Mouse (Mus musculus) limb, embryonic 10.5 days (tissue): Measurements from ENCODE around the gene 4930451I11Rik. TPM values are rescaled to one million over a fixed set of nuclear protein-coding genes. Genes with fewer than 3 reads are reported as not detected.

Experiments used
- DNase-seq: peaks from one replicate; pipeline ENCODE4 v3.0.0-alpha.2; 2017; ENCODE audit warnings: low spot score
- H3K27ac ChIP-seq: fragments of 300-500 bp; sonication (generic); 2 replicates; pipeline ENCODE4 v1.5.1; 2016; ENCODE audit warnings: mild to moderate bottlenecking
- H3K27me3 ChIP-seq: fragments of 300-500 bp; sonication (generic); 2 replicates; pipeline ENCODE4 v1.6.1; 2016; ENCODE audit warnings: low read depth, mild to moderate bottlenecking; ENCODE audit not compliant: poor library complexity, severe bottlenecking
- H3K36me3 ChIP-seq: fragments of 300-500 bp; sonication (generic); 2 replicates; pipeline ENCODE4 v1.6.1; 2016; ENCODE audit warnings: mild to moderate bottlenecking, moderate library complexity
- H3K4me1 ChIP-seq: fragments of 300-500 bp; sonication (generic); 2 replicates; pipeline ENCODE4 v1.6.1; 2016
- H3K4me3 ChIP-seq: fragments of 300-500 bp; sonication (generic); 2 replicates; pipeline ENCODE4 v1.5.1; 2016; ENCODE audit warnings: mild to moderate bottlenecking, moderate library complexity
- H3K9me3 ChIP-seq: fragments of 300-500 bp; sonication (generic); replicated peaks from 2 replicates; pipeline ENCODE4 v1.6.1; 2016; ENCODE audit warnings: mild to moderate bottlenecking
- WGBS: fragments of 180-500 bp; shearing (Covaris S2); methylation state at CpG from one replicate; pipeline ENCODE4 v1.1.7; 2016; 5-methylcytosine and 5-hydroxymethylcytosine counted together
- polyA plus RNA-seq: library from polyadenylated mRNA; unstranded; fragments of >200 nt; fragmentation: Nextera tagmentation; extraction: Ambion mirVana; gene quantifications from 2 replicates; pipeline ENCODE4 v1.2.1, GENCODE M21; 2016

Gene 4930451I11Rik
- not detected in 2 replicates for polyA plus RNA-seq

GRCm38 (mm10) chr7:126831539-126831938 lies at the start of gene 4930451I11Rik:
TSS of gene 4930451I11Rik (minus strand) at chr7:126831639.
- H3K27ac ChIP-seq = no peak within 1 kb of the TSS
- DNase-seq = no peak

DNA sequence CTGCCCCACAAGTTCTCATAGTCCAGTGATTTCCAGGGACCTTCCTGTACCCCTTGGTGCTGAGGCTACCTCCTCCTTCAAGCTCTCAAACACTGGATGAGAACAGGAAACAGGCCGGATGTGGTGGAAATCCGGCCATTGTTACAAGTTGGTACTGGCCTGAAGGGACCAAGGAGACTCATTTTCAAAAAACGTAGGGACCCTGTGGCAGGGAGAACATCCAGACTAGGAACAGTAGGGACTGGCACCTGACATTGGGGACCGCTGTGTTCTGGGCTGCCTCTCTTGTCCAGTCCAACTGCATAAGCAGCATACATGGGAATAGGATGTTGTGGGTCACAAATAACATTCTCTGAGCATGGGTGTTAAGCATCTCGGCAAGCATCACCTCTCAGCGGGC lies 49.6 kb upstream of the 4930451I11Rik start:
- Histone ChIP-seq H3K36me3 (peaks cover 59% of the 10 kb centered on the region), H3K4me3 (peak overlapping the region; percentile 85; the same call in 1 of the 2 replicates), H3K9me3 (no peaks in the 10 kb centered on the region), H3K4me1 (peaks cover 31% of the 10 kb centered on the region), H3K27ac (no peak overlapping the region), H3K27me3 (no peaks in the 10 kb centered on the region)
- DNase-seq = no peak
- whole genome bisulfite sequencing = 84% methylated on average over 6 of the region's 6 CpGs

More at GRCm38 (mm10) chr7:126831539-126831938, at the start of gene 4930451I11Rik:
- H3K27me3 ChIP-seq = peaks cover 31% of the 10 kb centered on the region
- no peaks in the 10 kb centered on the region for H3K36me3 ChIP-seq
- H3K4me3 ChIP-seq = peak within 1 kb of the TSS; percentile 37
- H3K9me3 ChIP-seq = no peaks in the 10 kb centered on the region
- H3K4me1 ChIP-seq = peaks cover 30% of the 10 kb centered on the region
- WGBS = 59% methylated on average over 5 of the region's 5 CpGs

DNA sequence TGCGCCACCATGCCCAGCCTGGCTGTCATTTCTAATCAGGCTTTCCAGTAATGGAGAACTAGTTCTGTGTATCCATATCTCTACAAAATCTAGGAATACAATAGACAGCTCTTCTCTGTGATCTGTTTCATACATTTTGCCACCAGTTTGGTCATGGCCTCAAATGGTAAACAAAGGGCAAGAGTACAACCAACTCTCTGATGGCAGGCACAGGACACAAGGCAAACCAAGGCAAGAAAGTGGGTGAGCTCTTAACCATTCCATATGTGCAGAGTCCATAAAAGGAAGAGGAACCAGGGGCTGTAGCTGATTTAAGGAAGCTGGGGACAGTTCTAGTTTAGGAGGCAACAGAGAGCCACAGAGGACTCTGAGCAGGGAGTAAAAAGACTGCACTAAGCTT lies 45.8 kb upstream of the 4930451I11Rik start:
- WGBS = 100% methylated on average over 1 of the region's 1 CpGs
- Histone ChIP-seq H3K27ac (no peak overlapping the region), H3K4me3 (no peak overlapping the region), H3K27me3 (no peaks in the 10 kb centered on the region), H3K36me3 (peaks cover 97% of the 10 kb centered on the region), H3K4me1 (peaks cover 14% of the 10 kb centered on the region), H3K9me3 (no peaks in the 10 kb centered on the region)
- no peak for DNase-seq

GRCm38 (mm10) chr7:126870520-126870891 lies 39.1 kb upstream of the 4930451I11Rik start:
- no peak for DNase-seq
- no peak overlapping the region for H3K4me3 ChIP-seq
- H3K27ac ChIP-seq = no peak overlapping the region
- 100% methylated on average over 2 of the region's 2 CpGs for WGBS
- no peaks in the 10 kb centered on the region for H3K27me3 ChIP-seq
- no peaks in the 10 kb centered on the region for H3K9me3 ChIP-seq
- peaks cover 100% of the 10 kb centered on the region for H3K36me3 ChIP-seq
- no peaks in the 10 kb centered on the region for H3K4me1 ChIP-seq

DNA sequence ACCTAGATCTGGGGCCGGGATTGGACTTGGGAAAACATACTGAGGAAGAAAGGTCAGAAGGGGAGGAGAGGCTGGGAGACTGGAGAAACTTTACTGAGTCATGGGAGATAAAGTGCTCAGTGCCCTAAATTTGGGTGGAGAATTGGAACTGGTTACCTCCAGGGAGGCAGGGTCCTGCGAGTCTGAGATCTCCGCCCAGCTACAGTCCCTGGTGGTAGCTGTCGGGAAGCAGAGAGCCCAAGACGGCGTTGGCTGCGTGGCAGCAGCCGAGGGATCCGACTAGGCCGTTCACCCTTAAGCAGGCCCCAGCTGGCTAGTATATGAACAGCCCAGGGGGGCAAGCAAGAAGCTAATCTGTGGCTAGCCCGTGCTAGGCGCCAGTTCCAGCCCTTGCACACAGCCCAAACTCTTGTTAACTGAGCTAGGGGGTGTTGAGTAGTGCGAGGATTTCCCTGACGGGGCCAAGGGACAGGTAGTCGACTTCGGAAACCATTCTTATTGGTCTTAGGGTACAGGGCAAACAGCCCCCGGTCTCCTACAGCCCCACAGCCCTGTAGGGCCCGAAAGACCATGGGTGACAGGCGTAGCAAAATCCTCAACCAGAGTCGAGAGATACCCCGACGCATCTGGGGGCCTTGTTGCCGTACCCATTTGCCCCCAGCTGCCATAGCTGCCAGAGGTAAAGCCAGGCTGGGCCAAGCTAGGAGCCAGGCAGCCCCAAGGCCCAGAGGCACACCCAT lies 38.5 kb upstream of the 4930451I11Rik start:
- DNase-seq = no peak
- H3K4me1 ChIP-seq = no peaks in the 10 kb centered on the region
- H3K36me3 ChIP-seq = peaks cover 100% of the 10 kb centered on the region
- H3K27ac ChIP-seq = no peak overlapping the region
- H3K9me3 ChIP-seq = no peaks in the 10 kb centered on the region
- no peak overlapping the region; the same call in 1 of the 2 replicates for H3K4me3 ChIP-seq
- no peaks in the 10 kb centered on the region for H3K27me3 ChIP-seq
- WGBS = 92% methylated on average over 23 of the region's 23 CpGs

GRCm38 (mm10) chr7:126868003-126868402 lies 36.6 kb upstream of the 4930451I11Rik start:
- 90% methylated on average over 12 of the region's 12 CpGs for WGBS

GRCm38 (mm10) chr7:126867534-126867933 lies 36.1 kb upstream of the 4930451I11Rik start:
- Histone ChIP-seq H3K36me3 (peaks cover 95% of the 10 kb centered on the region), H3K4me3 (no peak overlapping the region), H3K9me3 (no peaks in the 10 kb centered on the region), H3K27me3 (no peaks in the 10 kb centered on the region), H3K27ac (no peak overlapping the region), H3K4me1 (peaks cover 23% of the 10 kb centered on the region)
- WGBS = 94% methylated on average over 2 of the region's 2 CpGs
- no peak for DNase-seq

More at GRCm38 (mm10) chr7:126868003-126868402, 36.6 kb upstream of the 4930451I11Rik start:
- Histone ChIP-seq H3K36me3 (peaks cover 99% of the 10 kb centered on the region), H3K4me1 (peaks cover 18% of the 10 kb centered on the region), H3K4me3 (no peak overlapping the region), H3K27ac (no peak overlapping the region), H3K9me3 (no peaks in the 10 kb centered on the region), H3K27me3 (no peaks in the 10 kb centered on the region)
- DNase-seq = no peak

DNA sequence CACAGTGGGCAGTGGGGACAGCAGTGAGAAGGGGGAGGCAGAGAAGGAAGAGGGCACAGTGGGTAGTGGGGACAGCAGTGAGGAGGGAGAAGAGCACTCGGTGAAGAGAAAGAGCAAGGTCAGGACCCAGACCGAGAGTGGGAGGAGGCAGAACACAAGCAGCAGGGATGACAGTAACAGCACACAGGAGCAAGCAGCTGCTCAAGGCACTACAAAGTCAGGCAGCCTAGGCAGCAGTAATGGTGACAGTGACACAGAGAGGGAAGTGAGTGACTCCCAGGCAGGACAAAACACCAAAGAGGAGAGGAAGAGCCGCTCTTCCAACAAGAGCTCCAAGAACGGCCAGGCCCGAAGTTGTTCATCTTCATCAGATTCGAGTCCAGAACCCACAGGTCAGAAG lies 32.4 kb upstream of the 4930451I11Rik start:
- no peak for DNase-seq
- Histone ChIP-seq H3K27ac (peak overlapping the region; percentile 92), H3K36me3 (peaks cover 80% of the 10 kb centered on the region), H3K4me3 (peak overlapping the region; percentile 74), H3K27me3 (no peaks in the 10 kb centered on the region), H3K4me1 (peaks cover 33% of the 10 kb centered on the region), H3K9me3 (no peaks in the 10 kb centered on the region)
- WGBS = 82% methylated on average over 6 of the region's 6 CpGs

DNA sequence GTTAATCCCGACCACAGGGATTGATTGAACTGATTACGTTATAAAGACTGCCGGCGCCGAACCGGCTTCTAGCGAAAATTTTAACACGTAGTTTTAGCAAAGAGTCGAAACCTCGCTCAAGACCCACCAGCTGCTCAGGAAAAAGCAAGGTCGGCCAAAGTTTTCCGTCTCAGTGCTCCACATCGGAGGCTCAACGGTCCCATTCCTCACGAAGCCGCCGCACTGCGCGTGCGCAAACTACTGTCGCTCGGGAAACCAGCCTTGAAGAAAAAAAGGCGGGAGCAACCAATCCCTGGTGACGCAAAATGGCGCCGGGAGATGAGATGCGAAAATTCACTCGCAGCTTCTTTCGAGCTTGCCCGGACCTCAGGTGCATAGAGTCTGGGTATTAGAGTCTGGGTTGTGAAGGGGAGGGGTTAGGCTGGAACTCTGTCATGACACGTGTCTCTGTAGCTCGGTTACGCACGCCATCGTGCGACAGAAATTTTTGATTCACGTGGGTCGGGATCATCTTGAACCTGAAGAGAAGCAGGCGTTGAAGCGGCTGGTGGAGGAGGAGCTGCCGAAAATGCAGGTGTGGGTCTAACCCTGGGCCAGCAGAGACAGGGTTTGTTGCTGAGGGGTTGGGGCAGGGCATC lies 30.8 kb upstream of the 4930451I11Rik start, which contains the start of gene Ino80e:
Gene Ino80e (minus strand): TSS at position 231 of the 638 bp plus-strand sequence.
- Histone ChIP-seq H3K4me3 (peak within 1 kb of the TSS; percentile 74), H3K27ac (peak within 1 kb of the TSS; percentile 92), H3K4me1 (peaks cover 33% of the 10 kb centered on the region), H3K9me3 (no peaks in the 10 kb centered on the region), H3K36me3 (peaks cover 80% of the 10 kb centered on the region), H3K27me3 (no peaks in the 10 kb centered on the region)
- peak; percentile 96 for DNase-seq
- under 1% methylated on average over 41 of the region's 41 CpGs for WGBS

DNA sequence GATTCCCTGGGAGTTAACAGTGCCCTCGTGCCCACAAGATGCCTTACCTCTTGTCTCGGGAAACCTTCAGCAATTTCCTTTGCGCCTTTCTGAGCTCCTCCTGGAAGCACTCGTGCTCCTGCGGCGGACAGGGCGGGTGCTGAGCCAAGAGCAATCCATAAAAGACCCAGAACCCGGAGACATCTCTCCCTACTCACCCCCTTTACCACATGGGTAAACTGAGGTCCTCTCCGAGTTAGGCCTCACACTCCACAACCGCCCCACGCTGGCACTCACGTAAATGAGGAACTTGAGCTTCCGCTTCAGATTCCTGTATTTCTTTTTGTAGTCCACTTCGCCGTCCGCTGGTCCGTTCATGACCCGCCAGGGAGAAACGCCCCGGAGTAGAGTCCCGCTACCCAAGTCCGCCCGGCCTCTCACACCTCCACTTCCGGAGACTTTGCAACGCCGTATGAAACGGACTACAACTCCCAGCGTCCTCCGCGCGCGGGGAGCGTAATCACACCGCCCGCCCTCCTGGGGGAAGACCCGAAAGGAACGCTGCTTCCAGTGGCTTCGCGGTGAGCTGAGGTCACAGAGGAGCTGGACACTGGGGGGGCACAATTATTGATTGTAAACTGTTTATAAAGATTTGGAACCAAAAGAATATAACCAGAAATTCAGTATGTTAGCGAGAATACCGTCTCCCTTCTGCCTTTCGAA lies 30.1 kb upstream of the 4930451I11Rik start, which contains the start of gene Hirip3:
Gene Hirip3 (plus strand): TSS at position 544 of the 702 bp plus-strand sequence.
- Histone ChIP-seq H3K36me3 (peaks cover 80% of the 10 kb centered on the region), H3K9me3 (no peaks in the 10 kb centered on the region), H3K27me3 (no peaks in the 10 kb centered on the region), H3K4me3 (peak within 1 kb of the TSS; percentile 74), H3K4me1 (peaks cover 33% of the 10 kb centered on the region), H3K27ac (peak within 1 kb of the TSS; percentile 92)
- 3% methylated on average over 42 of the region's 42 CpGs for WGBS
- DNase-seq = peak; percentile 97

DNA sequence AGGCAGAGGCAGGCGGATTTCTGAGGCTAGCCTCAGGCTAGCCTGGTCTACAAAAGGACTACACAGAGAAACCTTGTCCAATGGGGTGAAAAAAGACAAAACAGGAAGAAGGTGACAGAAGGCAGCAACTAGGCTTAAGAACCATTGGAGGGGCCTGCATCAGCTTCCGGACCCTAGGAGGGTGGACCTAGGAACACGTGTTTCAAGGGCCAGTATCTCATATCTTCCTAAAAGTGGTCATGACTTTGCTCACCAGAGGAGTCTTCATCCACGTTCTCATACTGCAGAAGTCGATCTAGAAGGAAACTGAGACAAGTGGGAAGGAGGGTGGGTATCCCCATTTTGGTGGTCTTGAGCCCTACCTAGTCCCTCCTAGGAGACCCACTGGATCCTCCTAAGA lies 29.5 kb upstream of the 4930451I11Rik start:
- WGBS = 73% methylated on average over 5 of the region's 5 CpGs
- DNase-seq = no peak
- Histone ChIP-seq H3K4me1 (peaks cover 33% of the 10 kb centered on the region), H3K9me3 (no peaks in the 10 kb centered on the region), H3K36me3 (peaks cover 80% of the 10 kb centered on the region), H3K27me3 (no peaks in the 10 kb centered on the region), H3K4me3 (peak overlapping the region; percentile 74), H3K27ac (peak overlapping the region; percentile 92)

- Histone ChIP-seq H3K27me3 (0 out of 2 replicates have a peak, but pooled peaks cover under 1% of the 10 kb centered on the region), H3K36me3 (peaks cover 91% of the 10 kb centered on the region), H3K4me1 (peaks cover 9% of the 10 kb centered on the region), H3K9me3 (no peaks in the 10 kb centered on the region), H3K4me3 (no peak overlapping the region), H3K27ac (no peak overlapping the region)
- 83% methylated on average over 9 of the region's 9 CpGs for WGBS
- DNase-seq = no peak
These were observed 25.4 kb upstream of the 4930451I11Rik start for GRCm38 (mm10) chr7:126856741-126857420.
